Mouse (Mus musculus) lung, postnatal 36 days (tissue): Measurements from ENCODE around the gene Rsad1.

Source experiments
- DNase-seq: peaks from one replicate; pipeline ENCODE4 v3.0.0; 2022; ENCODE audit warnings: mixed read lengths

Rsad1 gene

DNA sequence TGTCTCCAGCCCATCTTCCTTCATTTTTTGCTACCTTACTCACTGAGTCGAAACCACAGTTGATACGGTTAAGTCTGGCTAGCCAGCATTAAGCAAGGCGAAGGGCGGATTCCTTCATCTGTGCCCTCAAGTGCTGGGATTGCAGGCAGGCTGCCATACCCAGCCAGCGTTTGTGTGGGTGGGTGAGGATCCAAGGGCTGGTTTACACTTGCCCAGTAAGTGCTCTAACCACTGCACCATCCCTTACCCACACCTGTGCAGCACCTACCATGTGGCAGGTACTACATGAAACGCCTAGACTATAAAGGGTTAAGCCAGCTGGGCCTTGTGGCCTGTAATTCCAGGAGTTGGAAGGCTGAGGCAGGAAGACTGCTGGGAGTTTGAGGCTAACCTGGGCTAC is 1.8 kb downstream of the Rsad1 start:
- no peak for DNase-seq

DNA sequence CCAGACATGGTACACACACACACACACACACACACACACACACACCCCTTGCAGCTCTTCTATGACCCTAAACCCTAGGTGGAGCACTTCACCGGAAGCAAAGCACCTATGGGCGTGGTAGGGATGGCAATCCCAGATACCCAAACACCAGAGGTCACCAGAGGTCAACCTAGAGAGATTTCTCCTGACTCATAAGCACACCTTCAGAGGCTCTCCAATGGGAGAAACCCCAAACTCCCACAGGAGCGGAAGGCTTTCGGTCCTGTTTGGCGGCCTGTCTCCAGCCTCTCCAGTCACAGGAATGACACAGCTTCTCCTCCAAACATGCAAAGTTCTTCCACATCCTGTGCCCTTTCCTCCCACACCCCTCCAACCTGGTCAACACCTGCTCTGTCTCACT is 2.7 kb downstream of the Rsad1 start:
- no peak for DNase-seq

DNA sequence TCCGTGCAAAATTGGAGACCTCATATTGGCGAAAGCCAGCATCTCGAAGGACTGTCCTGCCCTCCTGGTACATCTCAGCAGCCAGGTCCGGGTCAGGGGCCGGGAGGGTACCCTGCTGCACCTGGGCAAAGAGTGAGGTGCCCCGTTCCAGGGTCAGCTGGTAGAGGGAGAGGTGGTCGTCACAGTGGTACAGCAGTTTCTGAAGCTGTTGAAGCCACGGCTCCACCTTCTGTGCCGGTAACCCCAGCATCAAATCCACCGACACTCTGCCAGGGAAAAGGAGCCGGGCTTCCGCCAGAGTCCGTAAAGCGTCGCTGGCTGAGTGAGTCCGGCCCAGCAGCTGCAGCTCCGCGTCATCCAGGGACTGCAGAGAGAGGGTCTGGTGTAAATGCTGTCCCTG is 4.6 kb downstream of the Rsad1 start:
- DNase-seq, result no peak

DNA sequence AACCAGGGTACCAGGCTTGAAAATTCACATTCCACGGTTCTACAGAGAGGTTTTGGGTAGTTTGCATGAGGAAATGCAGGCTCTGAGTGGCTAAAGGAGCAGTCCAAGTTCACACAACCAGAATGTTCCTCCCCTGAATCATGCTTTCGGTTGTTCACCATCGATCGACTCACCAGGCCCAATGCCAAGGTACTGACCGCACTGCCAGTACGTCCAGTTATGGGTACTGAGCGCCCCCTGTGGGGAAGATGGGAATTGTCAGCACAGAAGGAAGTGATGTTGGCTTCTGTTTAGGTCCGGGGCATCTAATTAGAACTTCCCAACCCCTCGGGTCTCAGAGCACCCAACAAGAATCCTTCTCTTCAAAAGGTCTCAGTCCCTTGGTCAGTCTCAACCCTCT is 5.1 kb downstream of the Rsad1 start:
- peak; percentile 98 for DNase-seq

DNA sequence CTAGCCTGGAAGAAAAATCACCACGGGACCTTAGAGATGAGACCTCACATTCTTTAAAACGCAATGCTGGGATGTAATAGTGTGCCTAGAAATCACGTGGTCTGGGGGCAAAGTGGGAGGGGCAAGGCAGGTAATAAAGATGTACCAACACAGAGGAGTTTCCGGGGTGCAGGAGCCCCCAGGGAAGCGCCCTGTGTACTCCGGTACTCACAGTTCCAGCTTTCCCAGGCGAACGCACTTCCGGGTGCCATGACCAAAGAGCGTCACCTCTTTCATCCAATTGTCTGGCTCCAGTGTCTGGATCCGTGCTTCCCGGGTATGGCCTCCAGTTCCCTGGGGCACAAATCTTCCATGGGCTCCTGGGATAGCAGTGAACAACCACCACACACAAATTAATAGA is 5.7 kb downstream of the Rsad1 start:
- DNase-seq, result no peak

DNA sequence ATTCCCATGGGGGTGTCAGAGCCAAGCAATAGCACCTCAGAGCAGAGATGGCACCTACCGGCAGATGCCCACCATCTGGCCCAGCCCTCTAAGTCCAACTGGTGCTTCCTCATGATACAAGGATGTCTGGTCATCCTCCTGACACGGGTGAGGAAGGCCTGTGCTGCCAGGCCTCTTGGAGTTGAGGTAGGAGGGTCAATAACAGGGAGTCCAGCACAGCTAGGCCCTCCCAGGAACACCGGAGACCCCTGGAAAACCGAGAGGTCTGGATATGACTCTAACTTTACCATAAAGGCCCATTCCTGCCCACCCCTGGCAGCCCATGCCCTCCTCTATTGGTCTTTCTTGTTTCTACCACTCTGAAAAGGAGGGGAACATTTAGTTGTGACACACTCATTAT is 6.7 kb downstream of the Rsad1 start:
- no peak for DNase-seq

DNA sequence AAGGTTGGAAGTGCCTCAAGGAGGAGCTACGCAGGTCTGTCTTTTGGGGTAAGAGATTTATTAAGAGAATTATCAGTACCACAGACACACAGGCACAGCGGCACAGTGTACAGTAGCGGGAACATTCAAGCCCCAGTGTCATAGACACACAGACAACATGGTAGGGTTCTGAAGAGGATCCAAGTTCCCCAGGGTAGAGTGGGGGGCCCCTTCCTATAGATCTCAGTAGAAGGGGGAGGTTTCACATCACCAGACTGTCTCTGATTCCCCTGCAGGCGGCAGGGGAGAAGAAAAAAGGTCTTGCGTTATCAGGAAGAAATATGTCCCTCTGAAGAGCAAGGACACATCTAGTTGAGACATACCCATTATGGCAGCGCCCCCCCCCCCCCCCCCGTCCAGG is 9.3 kb downstream of the Rsad1 start:
- DNase-seq, result no peak

DNA sequence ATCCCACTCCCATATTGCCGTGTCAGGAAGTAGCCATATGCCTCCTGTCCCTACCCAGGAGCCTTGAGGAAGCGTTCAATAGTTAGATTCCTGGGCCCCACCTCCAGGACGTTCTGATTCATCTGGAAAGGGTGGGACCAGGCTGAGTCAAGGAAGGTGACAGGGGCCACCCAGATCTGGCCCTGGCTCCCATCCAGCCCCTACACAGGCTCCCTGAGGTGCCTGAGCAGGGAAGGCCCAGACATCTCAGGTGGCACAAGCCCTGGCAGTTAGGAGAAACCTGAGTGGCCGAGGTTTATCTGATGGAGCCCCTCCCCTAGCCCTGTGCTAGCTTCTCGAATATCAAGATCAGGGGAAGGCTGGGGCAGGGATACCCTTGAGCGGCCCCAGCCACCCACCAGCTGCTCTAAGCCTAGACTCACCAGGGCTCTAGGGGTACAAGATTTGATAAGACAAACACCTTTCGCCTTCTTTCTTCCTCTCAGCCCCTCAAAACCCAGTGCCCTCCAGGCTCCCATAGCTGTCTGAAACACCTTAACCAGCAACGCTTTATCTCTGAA is 10.2 kb downstream of the Rsad1 start:
- no peak for DNase-seq

DNA sequence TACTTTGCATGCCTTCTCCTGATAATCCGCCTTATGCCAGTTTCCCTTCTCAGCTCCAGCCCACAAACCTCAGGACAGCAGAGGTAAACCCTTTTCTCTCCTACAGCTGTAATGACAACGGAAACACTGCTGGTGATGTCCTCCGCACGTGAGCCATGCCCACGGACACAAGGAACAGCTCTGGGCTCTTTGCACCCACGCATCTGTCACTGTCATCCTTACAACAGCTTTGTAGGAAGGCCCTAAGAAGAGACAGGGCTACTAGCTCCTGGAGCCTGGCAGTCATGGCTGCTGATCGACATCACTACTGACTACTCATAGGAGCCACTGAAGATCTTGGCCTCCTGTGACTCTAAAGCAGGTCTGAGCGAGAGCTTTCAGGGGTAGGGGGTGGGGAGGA is 15.9 kb downstream of the Rsad1 start:
- DNase-seq, result no peak

DNA sequence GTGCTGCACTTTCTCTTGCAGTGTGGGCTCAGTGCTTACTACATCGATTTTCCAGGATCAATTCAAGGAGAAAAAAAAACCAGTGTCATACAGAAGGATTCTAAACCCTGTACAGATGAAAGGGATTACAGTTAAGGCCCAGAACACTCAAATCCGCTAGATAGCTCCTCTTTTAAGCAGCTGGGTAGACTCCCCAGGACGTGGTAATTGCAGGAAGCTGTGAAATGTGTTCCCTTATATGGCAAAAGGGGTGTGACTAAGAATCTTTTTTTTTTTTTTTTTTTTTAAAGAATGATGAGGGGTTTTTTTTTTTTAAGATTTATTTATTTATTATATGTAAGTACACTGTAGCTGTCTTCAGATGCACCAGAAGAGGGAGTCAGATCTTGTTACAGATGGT is 20.2 kb downstream of the Rsad1 start:
- DNase-seq, result no peak

DNA sequence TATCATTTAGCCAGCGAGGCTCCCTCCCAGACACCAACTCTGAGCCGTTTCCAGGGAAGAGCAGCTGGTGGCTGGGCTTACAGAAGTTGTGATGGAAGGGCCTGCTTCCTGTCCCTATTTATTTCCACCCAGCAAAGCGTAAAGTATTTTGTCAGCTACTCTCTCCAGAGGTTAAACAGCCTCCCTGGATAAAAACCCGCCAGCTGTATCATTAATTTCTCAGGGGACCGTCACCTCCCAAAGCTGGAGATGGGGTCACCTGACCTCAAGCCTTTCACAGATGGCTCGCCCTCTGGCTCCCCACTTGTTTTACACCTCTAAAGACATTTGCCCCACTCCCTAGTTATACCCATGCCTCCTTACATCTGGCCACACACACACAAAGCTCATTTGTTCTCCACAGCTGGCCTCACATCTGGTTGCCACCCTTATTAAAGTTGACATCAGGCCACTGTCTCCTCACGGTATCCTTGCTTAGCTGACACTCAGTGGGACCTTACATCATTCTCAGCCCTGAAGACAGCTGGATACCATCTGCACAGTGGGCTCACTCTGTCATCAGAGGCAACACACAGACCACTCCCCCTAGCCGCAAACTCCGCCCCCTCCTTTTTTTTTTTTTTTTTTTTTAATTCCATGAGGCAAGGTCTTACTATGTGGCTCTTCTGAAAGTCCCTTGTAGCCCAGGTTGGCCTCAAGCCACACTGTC is 22.7 kb downstream of the Rsad1 start:
- no peak for DNase-seq

DNA sequence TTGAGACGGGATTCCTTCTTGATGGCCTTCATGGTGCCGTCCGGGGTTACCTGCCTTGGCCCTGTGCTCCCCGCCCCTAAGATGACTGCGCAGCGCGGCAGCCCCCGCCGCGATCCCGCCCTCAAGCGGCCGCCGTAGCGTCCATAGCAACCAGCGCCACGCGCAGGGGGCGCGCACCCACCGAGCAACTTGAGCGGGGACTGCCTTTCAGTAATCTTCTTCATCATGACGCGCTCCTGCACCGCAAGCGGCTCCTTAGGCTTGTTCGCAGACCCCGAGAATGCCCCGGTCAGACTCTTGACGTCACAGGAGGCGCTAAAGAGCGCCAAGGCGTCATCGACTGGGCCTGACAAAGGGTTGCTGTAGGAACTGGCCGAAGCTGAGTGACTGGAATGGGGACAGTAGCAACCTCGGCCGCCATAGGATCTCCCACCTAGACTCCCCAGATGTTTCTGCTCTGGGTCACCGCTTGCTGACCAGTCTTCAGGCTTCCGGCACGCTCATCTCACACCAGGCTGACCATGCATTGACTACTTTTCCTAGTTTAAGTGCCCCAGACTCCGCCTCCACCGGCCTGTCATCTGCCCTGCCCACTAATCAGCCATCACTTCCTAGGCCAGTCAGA is 27.7 kb downstream of the Rsad1 start, which contains the start of gene Mycbpap:
TSS of gene Mycbpap (minus strand) at position 524 of the 625 bp plus-strand sequence.
- peak; percentile 75 for DNase-seq

DNA sequence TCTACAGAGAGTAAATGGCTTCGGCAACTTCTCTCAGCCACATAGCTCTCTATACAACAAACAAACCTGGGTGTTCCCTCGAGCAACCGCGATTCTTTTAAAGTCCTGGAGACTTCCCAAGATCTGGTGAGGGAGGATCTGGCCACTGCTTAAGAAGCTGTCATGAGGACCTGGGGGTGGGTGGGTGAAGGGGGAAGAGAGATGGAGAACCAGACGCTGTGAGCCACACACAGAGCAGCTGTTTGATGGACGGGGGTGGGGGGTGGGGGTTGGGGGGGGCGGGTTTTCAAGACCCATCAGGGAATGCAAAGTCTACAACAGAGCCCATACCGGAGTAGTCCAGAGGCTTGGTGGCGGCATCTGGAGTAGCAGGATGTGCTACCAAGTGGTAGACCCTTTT is 35.6 kb downstream of the Rsad1 start:
- no peak for DNase-seq

DNA sequence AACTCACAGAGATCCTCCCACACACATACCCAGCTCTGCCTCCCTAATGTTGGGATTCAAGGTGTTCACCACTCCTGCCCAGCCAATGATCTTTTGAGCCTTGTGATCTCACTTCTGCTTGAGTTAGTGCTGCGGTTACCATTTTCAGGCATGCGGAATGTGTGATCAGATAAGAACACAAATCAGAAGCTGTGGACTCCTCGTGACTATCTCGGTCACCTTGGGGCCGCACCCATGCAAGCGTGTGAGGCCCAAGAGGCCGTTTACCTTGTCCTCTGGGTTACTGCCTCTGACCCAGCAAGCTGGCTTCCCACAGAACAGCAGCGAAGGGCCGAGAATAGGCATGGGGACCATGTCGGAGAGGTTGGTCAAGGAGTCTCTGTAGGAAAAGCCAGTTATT is 40.1 kb downstream of the Rsad1 start:
- no peak for DNase-seq

DNA sequence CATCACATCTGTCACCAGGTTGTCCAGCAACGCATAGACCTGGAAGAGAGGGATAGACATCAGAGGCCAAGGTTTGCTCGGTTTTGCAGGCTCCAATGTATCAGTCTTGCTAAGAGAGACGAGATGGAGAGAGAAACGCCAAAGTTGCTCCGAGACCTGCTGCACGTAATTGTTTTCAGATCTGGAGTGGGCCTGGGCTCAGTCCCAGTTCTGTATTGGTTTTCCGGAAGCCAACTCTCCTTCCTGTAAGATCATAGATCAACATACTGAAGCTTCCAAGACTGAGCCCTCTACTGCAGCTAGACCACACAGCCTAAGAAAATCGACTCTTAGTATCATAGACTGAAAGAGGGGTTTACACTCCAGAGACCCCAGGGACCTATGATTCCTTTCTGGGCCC is 47.6 kb downstream of the Rsad1 start:
- DNase-seq, result peak; percentile 60

DNA sequence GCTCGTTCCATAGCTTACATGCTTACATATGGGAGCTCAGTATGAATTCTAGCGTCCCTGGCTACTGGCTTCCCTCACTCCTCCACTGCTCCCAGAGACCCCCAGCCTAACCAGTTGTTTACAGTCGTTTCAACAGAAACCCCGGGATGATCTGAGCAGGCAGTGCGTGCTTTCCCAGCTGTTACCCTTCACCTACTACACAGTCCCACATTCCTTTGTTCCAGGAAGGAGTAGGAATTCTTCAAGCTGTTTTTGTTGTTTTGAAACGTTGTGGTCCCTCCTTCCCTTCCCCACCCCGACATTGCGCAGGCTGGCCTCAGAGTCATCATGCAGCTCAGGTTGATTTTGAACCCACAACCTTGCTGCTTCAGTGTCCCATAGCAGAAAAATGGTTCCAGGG is 48.7 kb downstream of the Rsad1 start:
- no peak for DNase-seq

DNA sequence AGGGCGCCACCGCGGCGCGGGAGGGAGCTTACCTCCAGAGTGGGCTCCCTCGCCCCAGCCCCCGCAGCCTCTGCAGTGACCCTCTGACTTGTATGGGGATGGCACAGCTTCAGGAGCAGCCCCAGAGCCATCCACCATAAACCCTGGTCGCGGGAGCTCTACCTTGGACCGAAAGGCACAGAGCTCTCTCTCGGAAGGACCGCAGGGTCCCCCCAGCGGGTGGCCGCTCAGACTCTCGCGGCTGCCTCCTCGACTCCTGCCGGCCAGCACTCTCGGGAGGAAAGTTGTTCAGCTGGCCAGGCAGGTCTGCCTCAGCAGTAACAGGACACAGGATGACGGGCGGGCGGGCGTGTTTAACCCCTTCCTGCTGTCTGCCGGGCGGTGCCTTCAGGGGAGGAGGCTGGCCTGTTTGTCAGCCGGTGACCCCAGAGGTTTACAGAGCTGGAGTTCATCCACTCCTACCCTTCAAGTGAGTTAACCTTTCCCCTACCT is 49.3 kb downstream of the Rsad1 start, which contains the start of gene Epn3:
TSS of gene Epn3 (minus strand) at position 314 of the 492 bp plus-strand sequence.
- peak; percentile 81 for DNase-seq

DNA sequence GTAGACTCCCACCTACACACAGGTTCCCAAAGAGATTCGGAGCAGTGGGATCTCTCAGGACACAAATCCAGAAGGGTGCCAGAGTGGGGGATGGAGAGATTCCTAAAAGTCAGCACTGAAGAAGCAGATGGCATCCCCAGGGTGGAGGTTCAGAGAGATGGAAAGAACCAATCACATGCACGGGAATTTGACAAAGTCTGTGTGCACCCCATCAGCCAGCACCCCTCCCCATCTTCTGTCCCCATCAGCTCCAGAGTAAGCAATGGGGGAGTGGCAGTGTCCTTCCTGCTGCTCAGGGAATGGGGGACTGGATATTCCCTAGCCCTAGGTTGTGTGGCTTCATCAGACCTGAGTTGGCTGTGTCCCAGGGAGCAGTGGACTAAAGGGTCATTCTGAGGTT is 50.0 kb downstream of the Rsad1 start:
- DNase-seq, result no peak

DNA sequence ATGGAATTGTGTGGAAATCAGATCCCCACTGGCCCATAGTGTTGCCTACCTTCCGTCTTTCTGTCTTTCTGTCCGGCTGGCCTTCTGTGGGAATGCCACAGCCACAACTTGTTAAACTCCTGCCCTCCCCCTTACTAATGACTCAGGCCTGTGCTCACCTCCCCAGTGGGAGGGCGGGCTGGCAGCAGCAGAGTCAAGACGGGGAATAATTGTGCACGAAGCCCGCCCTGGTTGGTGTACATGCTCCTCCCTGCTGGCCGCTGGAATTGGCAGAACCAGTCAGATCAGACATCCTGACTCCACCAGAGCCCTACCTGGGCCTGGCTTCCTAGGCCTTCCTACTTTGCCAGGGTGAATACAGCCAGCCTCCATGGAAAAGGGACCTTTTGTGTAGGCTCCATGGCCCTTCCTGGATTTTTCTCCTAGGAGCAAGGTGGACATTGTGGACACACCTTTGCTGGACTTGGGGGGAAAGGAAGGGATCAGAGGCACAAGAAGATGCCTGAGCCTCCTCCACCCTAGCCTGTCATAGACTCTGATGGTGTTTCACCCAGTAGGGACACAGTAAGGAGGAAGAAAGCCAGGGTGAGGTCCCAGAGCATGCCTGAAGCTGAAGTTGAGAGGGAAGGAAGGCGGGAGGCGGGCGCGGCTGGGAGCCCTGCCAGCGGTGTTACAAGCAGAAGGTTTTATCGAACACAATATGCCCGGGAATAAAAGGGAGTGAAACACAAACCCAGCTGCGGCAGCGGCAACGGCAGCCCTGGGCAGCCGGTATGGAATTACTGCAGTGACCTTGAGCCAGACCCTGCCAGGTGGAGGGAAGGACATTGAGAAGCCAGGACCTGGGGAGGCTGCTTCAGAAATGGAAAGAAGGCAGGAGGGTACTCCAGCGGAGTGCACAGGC is 50.7 kb downstream of the Rsad1 start:
- peak; percentile 85 for DNase-seq

DNA sequence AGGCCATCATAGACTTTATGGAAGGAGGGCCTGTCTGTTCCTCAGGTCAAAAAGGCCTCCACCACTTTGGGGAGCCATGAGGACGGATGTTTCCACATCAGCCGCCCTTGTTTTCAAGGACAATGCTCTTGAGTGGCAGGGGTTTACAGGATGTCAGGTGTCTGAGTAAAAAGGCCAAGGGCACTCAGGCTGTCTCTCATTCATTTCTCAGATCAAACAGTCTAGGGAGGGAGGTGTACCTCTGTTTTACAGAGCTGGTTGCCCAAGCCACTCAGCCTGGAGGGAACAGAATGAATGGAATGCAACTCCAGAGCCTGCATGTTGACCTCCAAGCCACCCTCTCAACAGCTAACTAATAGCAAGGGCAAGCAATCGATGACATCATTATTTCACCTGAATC is 53.6 kb downstream of the Rsad1 start:
- peak; percentile 88 for DNase-seq

DNA sequence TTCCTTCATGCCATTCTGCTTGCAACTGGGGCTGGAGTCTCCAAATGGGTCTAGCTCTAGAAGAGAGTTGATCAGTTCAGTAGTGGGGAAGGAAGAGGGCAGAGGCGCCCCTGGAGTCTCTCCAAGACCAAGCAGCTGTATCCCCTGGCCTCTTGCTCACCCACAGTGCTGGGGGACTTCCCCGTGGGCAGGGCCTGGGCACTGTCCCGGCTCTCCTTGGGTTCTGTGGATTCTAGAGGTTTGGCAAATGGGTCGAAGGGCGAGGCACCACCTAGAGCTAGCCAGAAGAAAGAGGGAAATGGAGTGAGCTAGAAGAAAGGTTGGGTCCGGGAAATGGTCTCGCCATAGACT is 57.3 kb downstream of the Rsad1 start:
- no peak for DNase-seq

DNA sequence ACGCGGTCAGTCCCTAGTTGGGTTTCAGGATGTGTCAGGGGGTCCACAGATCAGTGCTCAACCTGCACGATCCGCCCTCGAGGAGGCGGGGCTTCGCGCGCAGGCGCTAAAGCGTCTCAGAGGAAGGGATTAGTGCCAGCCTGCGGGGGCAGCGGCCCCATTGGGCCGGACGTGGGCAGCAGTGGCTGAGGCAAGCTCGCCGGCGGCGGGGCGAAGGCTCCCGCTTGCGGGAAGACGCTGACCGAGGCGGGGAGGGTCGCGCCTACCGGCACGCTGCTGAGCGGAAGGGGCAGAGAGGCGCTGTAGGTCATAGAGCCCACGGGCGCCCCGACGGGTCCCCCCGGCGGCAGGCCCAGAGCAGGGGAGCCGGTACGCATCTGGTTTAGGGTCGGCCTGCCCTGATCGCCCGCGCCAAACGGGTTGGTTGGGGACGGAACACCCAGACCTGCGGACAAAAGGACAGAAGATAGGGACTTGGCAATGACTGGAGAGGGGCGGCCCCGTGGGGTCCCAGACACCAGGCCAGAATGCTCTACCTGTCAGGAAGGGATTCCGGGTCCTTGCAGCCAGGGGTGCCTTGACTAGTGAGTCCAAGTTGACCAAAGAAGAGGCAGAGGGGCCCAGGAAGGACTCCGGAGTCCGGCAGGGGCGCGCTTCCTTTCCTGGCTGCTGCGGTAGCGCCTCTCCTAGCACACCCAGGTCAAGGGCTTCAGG is 57.9 kb downstream of the Rsad1 start:
- DNase-seq, result no peak
